Mouse (Mus musculus): ENCODE measurements around the gene Gm28845. TPM values are rescaled to one million over a fixed set of nuclear protein-coding genes. Genes with fewer than 3 reads are reported as not detected.
A peak's percentile ranks its signal among the peaks of the same experiment; 100 is the strongest.

Gene Gm28845
- polyA plus RNA-seq, 1 experiment from 2014 or later = not detected

DNA sequence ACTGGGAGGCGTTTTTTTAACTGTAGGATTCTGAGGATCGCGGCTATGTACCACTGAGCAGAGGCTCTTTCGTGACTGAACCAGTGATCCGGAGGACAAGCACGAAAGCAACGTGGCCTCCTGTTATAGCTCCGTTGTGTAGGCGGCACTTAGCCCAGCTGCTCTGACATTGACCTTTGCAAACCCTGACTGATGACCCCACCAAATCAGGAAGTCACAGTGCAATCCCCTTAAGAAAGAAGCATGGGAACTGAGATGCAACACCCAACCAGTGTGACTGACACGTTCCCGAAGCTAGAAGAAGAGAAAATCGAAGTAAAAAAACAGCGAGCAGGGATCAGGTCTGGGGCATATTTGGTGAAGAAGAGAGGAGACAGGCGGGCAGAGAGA lies 6.6 kb downstream of the Gm28845 start:
- H3K4me1 ChIP-seq (ENCODE audit: control insufficient read depth, insufficient read depth, low read length) = no peaks in the 10 kb centered on the region
- no peaks in the 10 kb centered on the region for H3K36me3 ChIP-seq (ENCODE audit: control insufficient read depth, insufficient read depth, low read length)
- H3K9me3 ChIP-seq (replicated peaks; ENCODE audit: control insufficient read depth, low read length) = no peaks in the 10 kb centered on the region
- ATAC-seq (replicated peaks; ENCODE audit: insufficient number of reproducible peaks, low FRiP score, low TSS enrichment) = no peak
- 0 out of 2 replicates have a peak overlapping the region, but pooled peaks have one; percentile 22 for H3K9ac ChIP-seq (ENCODE audit: low read depth, low read length)
- no peaks in the 10 kb centered on the region for H3K27me3 ChIP-seq (ENCODE audit: control insufficient read depth, insufficient read depth, low read length)
- H3K4me3 ChIP-seq (ENCODE audit: low read depth, low read length) = no peak overlapping the region; the same call in 1 of the 2 replicates
- no peak overlapping the region for H3K27ac ChIP-seq (ENCODE audit: low read depth, low read length)
- peak overlapping the region; percentile 55 for H3K4me2 ChIP-seq
- 48% methylated on average over 14 of the region's 14 CpGs for WGBS (ENCODE audit: insufficient replicate concordance)

DNA sequence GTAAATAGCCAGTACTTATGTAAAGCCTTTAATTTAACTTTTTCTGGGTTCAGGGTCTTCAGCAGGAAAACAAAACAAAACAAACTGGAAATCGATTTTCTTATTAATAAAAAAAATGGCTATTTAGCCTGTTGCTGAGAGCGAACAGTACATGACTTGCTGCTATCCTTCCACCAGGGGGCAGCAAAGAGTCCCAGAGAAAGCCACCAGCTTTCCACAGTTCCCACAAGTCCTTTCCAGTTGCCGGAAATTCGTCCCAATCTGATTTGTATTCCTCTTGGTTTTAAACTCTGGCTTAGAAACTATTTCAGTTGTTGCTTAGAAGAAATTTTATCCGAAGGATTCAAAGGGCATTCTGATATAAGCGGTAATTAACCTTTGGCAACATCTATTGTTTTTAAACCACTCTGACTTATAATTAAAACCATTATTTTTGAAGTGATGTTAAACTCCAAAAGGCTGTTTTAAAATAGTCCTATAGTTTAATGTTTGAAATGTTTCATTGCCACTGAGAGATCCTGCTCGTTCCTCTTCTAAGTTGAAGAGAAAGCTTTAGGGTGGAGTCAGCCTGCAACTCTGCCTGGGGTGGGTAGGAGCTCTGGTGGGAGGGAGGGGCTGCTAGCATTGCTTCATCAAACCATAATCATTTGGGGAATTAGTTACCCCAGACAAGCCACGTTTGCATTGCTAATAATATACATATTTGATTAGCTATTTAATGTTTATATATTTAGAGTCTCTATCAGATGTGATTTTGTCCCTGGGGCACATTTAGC lies 7.1 kb downstream of the Gm28845 start:
- H3K4me1 ChIP-seq (ENCODE audit: control insufficient read depth, insufficient read depth, low read length) = no peaks in the 10 kb centered on the region
- no peak overlapping the region for H3K9ac ChIP-seq (ENCODE audit: low read depth, low read length)
- no peaks in the 10 kb centered on the region for H3K27me3 ChIP-seq (ENCODE audit: control insufficient read depth, insufficient read depth, low read length)
- 0 out of 2 replicates have a peak, but pooled peaks have one; percentile 52 for ATAC-seq (replicated peaks; ENCODE audit: insufficient number of reproducible peaks, low FRiP score, low TSS enrichment)
- peak overlapping the region; percentile 55 for H3K4me2 ChIP-seq
- 15% methylated on average over 8 of the region's 8 CpGs for WGBS (ENCODE audit: insufficient replicate concordance)
- no peaks in the 10 kb centered on the region for H3K36me3 ChIP-seq (ENCODE audit: control insufficient read depth, insufficient read depth, low read length)
- H3K9me3 ChIP-seq (replicated peaks; ENCODE audit: control insufficient read depth, low read length) = no peaks in the 10 kb centered on the region
- no peak overlapping the region; the same call in 1 of the 2 replicates for H3K4me3 ChIP-seq (ENCODE audit: low read depth, low read length)
- H3K27ac ChIP-seq (ENCODE audit: low read depth, low read length) = no peak overlapping the region

DNA sequence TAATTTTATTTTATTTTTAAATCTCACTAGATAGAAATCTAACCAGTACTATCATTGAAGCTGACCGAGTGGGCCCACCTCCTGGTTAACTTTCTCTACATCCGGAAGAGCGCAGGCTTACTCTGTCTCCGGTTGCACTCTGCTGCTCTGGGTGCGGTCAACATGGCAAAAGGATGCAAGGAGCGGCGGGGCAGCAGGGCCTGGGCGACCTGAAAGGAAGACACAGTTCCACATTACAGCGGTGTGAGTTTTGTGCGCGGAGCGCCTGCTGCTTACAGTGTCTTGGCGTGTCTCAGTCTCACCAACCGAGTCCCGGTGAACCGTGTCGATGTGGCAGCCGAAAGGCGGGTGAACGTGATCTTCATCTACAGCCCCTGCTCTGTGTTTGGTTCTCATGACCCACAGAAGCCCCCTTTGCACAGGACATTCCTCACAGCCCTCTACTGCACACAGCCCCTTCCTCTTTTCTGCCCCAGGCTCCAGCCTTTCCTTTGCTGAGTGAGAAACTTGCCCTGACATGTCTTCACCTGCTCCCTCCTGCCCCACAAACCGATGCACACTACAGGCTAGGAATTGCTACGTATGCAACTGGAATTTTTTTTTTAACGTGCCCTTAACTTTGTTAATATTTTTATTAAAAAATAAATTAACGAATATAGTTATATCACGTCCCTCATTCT lies 9.5 kb downstream of the Gm28845 start:
- 59% methylated on average over 25 of the region's 25 CpGs for WGBS (ENCODE audit: insufficient replicate concordance)
- Histone ChIP-seq H3K4me2 (peak overlapping the region; percentile 19; the same call in 1 of the 2 replicates), H3K36me3 (ENCODE audit: control insufficient read depth, insufficient read depth, low read length) (no peaks in the 10 kb centered on the region), H3K9ac (ENCODE audit: low read depth, low read length) (no peak overlapping the region), H3K27me3 (ENCODE audit: control insufficient read depth, insufficient read depth, low read length) (no peaks in the 10 kb centered on the region), H3K4me3 (ENCODE audit: low read depth, low read length) (no peak overlapping the region), H3K9me3 (replicated peaks; ENCODE audit: control insufficient read depth, low read length) (no peaks in the 10 kb centered on the region), H3K27ac (ENCODE audit: low read depth, low read length) (no peak overlapping the region), H3K4me1 (ENCODE audit: control insufficient read depth, insufficient read depth, low read length) (no peaks in the 10 kb centered on the region)
- ATAC-seq (replicated peaks; ENCODE audit: insufficient number of reproducible peaks, low FRiP score, low TSS enrichment) = no peak

DNA sequence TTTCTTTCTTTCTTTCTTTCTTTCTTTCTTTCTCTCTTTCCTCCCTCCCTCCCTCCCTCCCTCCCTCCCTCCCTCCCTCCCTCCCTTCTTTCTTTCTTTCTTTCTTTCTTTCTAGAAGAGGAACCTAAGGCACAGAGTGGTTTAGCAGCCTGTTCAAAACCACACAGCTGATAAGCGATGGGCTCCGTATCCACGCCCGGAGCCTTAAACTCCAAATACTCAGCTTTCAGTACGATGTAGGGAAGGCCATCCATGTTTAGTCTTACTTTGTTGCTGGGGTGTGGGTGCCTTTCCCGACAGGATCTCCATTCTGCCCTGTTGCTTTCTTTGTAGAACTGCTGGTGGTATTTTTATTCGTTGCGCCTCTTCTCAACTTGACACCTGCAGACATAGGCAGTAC lies 10.2 kb downstream of the Gm28845 start:
- no peak for ATAC-seq (replicated peaks; ENCODE audit: insufficient number of reproducible peaks, low FRiP score, low TSS enrichment)
- 85% methylated on average over 8 of the region's 8 CpGs for WGBS (ENCODE audit: insufficient replicate concordance)
- no peak overlapping the region for H3K27ac ChIP-seq (ENCODE audit: low read depth, low read length)
- no peak overlapping the region for H3K9ac ChIP-seq (ENCODE audit: low read depth, low read length)
- no peak overlapping the region for H3K4me2 ChIP-seq
- H3K4me3 ChIP-seq (ENCODE audit: low read depth, low read length) = no peak overlapping the region
- no peaks in the 10 kb centered on the region for H3K27me3 ChIP-seq (ENCODE audit: control insufficient read depth, insufficient read depth, low read length)
- no peaks in the 10 kb centered on the region for H3K9me3 ChIP-seq (replicated peaks; ENCODE audit: control insufficient read depth, low read length)
- H3K4me1 ChIP-seq (ENCODE audit: control insufficient read depth, insufficient read depth, low read length) = no peaks in the 10 kb centered on the region
- H3K36me3 ChIP-seq (ENCODE audit: control insufficient read depth, insufficient read depth, low read length) = no peaks in the 10 kb centered on the region

DNA sequence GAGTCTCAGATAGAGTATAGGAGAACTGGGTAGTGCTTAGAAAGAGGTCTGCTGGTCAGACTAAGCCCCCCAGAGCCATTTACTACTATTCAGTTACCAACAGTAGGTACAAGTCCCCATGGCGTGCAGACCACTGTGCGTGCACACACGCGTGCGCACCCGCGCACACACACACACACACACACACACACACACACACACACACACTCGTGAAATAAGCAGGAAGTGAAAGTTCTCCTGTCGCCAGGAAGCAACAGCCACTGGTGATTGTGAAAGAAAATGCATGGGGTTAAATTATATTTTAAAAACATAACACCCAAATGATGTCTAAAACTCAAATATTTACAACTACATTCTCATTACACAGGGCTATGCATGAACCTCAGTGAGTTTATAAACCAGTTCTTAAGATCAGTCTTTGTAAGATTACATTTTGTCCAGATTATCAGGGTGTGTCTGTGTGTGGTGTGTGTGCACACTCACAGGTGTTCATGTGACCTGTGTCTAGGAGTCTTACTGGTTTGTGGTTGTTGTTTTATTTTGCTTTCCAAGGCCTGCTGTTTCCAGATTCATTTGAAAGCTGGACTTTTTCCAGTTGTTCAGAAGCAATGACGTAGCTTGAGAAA lies 11.6 kb downstream of the Gm28845 start:
- H3K27me3 ChIP-seq (ENCODE audit: control insufficient read depth, insufficient read depth, low read length) = no peaks in the 10 kb centered on the region

DNA sequence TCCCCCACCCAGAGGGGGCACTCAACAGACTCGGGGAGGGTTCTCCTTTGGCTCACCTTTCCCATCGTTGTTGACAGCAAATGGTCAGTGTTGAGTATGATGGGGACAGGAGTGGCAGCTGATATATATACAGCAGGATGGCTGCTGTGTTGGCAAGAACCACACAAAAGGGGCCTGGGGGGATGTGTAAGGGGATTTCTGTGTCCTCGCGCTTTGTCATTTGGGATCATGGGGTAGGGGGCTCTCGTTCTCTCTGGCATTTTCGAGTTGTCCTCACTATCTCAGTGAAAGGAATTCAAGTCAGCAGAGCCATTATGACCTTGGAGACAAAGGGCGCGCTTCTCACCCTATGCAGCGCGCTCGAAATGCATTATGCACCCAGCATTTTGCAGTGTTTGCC lies 16.1 kb downstream of the Gm28845 start, which contains the start of gene Cryga:
Cryga (minus strand) TSS at position 101 of the 400 bp plus-strand sequence.
- H3K27ac ChIP-seq (ENCODE audit: low read depth, low read length) = no peak within 1 kb of the TSS
- WGBS (ENCODE audit: insufficient replicate concordance) = 79% methylated on average over 11 of the region's 11 CpGs
- no peak within 1 kb of the TSS for H3K4me3 ChIP-seq (ENCODE audit: low read depth, low read length)
- no peaks in the 10 kb centered on the region for H3K9me3 ChIP-seq (replicated peaks; ENCODE audit: control insufficient read depth, low read length)
- no peaks in the 10 kb centered on the region for H3K36me3 ChIP-seq (ENCODE audit: control insufficient read depth, insufficient read depth, low read length)
- no peaks in the 10 kb centered on the region for H3K27me3 ChIP-seq (ENCODE audit: control insufficient read depth, insufficient read depth, low read length)
- H3K4me2 ChIP-seq = no peak within 1 kb of the TSS
- no peak within 1 kb of the TSS for H3K9ac ChIP-seq (ENCODE audit: low read depth, low read length)
- ATAC-seq (replicated peaks; ENCODE audit: insufficient number of reproducible peaks, low FRiP score, low TSS enrichment) = no peak
- H3K4me1 ChIP-seq (ENCODE audit: control insufficient read depth, insufficient read depth, low read length) = no peaks in the 10 kb centered on the region

More for the DNA sequence above, 11.6 kb downstream of the Gm28845 start:
- Histone ChIP-seq H3K36me3 (ENCODE audit: control insufficient read depth, insufficient read depth, low read length) (no peaks in the 10 kb centered on the region), H3K27ac (ENCODE audit: low read depth, low read length) (no peak overlapping the region), H3K9ac (ENCODE audit: low read depth, low read length) (no peak overlapping the region), H3K4me3 (ENCODE audit: low read depth, low read length) (no peak overlapping the region), H3K4me1 (ENCODE audit: control insufficient read depth, insufficient read depth, low read length) (no peaks in the 10 kb centered on the region), H3K9me3 (replicated peaks; ENCODE audit: control insufficient read depth, low read length) (no peaks in the 10 kb centered on the region), H3K4me2 (no peak overlapping the region)
- ATAC-seq (replicated peaks; ENCODE audit: insufficient number of reproducible peaks, low FRiP score, low TSS enrichment) = no peak
- WGBS (ENCODE audit: insufficient replicate concordance) = 82% methylated on average over 10 of the region's 10 CpGs

DNA sequence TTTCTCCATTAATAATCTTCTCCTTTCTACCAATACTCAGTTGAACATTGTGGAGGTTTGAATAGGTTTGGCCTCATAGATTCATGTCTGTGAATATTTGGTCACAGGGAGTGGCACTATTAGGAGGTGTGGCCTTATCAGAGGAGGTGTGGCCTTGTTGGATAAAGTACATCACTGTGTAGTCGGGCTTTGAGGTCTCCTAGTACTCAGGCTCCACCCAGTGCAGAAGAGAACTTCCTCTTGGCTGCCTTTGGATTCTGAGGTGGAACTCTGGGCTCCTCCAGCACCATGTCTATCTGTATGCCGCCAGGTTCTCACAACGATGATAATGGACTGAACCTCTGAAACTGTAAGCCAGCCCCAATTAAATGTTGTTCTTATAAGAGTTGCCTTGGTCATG lies 22.4 kb downstream of the Gm28845 start:
- 79% methylated on average over 3 of the region's 3 CpGs for WGBS (ENCODE audit: insufficient replicate concordance)
- H3K9ac ChIP-seq (ENCODE audit: low read depth, low read length) = no peak overlapping the region

DNA sequence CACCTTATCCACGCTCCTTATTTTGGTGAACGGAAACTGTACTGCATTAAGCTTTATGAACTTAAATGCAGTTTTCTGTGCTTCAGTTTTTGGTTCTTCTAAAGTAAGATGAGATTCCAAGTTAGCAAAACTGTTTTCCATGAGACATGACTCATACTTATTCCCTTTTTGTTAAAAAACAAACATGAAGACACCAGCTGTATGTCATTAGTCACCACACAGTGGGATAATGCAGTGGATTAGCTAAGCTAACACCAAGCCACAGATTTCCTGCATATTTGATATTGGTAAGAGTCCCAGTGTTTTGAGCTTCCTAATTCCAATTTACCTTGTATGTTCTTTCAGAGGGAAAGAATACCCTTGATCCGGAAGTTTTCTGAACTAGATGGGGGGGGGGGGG lies 27.8 kb downstream of the Gm28845 start:
- Histone ChIP-seq H3K36me3 (ENCODE audit: control insufficient read depth, insufficient read depth, low read length) (no peaks in the 10 kb centered on the region), H3K27me3 (ENCODE audit: control insufficient read depth, insufficient read depth, low read length) (no peaks in the 10 kb centered on the region), H3K9me3 (replicated peaks; ENCODE audit: control insufficient read depth, low read length) (no peaks in the 10 kb centered on the region), H3K27ac (ENCODE audit: low read depth, low read length) (no peak overlapping the region), H3K4me2 (no peak overlapping the region), H3K4me1 (ENCODE audit: control insufficient read depth, insufficient read depth, low read length) (no peaks in the 10 kb centered on the region), H3K4me3 (ENCODE audit: low read depth, low read length) (no peak overlapping the region), H3K9ac (ENCODE audit: low read depth, low read length) (no peak overlapping the region)
- 86% methylated on average over 3 of the region's 3 CpGs for WGBS (ENCODE audit: insufficient replicate concordance)
- ATAC-seq (replicated peaks; ENCODE audit: insufficient number of reproducible peaks, low FRiP score, low TSS enrichment) = no peak

More for the DNA sequence above, 22.4 kb downstream of the Gm28845 start:
- no peak overlapping the region for H3K4me2 ChIP-seq
- H3K27ac ChIP-seq (ENCODE audit: low read depth, low read length) = no peak overlapping the region
- no peaks in the 10 kb centered on the region for H3K9me3 ChIP-seq (replicated peaks; ENCODE audit: control insufficient read depth, low read length)
- no peaks in the 10 kb centered on the region for H3K36me3 ChIP-seq (ENCODE audit: control insufficient read depth, insufficient read depth, low read length)
- H3K27me3 ChIP-seq (ENCODE audit: control insufficient read depth, insufficient read depth, low read length) = no peaks in the 10 kb centered on the region
- no peak for ATAC-seq (replicated peaks; ENCODE audit: insufficient number of reproducible peaks, low FRiP score, low TSS enrichment)
- H3K4me3 ChIP-seq (ENCODE audit: low read depth, low read length) = no peak overlapping the region
- H3K4me1 ChIP-seq (ENCODE audit: control insufficient read depth, insufficient read depth, low read length) = no peaks in the 10 kb centered on the region

Measured in heart, embryonic 11.5 days (tissue).